ENCODE assay signal across 10 mouse cellular contexts in the genomic region with DNA sequence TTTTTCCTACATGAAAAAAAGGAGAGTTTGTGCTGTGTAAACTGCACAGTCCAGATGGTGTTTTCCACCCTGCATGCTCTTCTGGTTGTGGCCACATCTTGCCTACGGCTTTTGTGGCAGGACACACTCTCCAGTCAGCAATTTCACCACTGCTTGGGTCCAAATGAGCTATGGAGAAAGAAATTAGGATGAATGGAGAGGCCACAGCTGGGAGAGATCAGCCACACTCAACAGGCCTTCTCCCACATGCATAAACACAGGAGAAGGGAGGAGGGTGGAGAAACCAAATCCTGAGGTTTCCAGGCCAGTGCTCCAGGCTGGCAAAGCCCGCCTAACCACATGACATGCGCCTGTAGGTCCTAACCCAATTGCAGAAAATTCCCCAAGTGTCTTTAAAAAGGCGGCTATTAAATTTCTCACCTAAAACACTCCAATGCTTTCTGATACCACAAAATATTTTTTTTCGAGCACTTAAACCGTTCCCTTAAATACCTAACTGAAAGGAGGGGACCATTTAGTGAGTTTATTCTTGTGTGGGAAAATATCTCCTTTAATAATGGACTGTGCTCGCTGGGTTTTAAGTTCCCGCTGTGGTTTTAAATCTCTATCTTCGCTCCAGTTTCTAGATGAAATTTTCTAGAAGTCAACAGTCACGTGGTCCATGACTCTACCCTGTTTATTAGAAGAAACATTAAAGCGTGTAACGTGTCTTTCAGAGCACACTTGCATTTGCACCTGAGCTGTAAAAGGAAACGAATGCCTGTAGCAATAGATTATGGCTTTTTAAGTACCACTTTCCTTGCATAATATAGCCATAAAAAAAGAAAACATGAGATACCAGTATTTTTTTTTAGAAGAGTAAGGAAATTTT.
DNase-seq lines count a peak whose midpoint lies in the region; ATAC-seq and TF ChIP-seq lines count a peak whose summit lies in the region.
"Had no signal": no experiment of that assay in that cellular context is flagged by ENCODE, and none has a peak within 500 bp of the region (broad histone marks: within the 10 kb centered on the region; RNA-seq: fewer than 3 reads in every experiment).

No protein-coding gene starts in this region.

- no peak for TF ChIP-seq CTCF in heart, adult 2 months (IDR thresholded peaks at IDR 0.05)
- no peak for TF ChIP-seq CTCF in layer of hippocampus, adult 2 months (conservative IDR thresholded peaks at IDR 0.05)

- H3K27ac ChIP-seq in heart, embryonic 12.5 days (ENCODE audit: poor library complexity, severe bottlenecking), result no peak overlapping the region
- no peak overlapping the region for H3K27ac ChIP-seq in heart, adult 2 months
- no peak overlapping the region for H3K27ac ChIP-seq in limb, embryonic 11.5 days (replicated peaks; ENCODE audit: low read depth, low read length)
- H3K27ac ChIP-seq in stomach, embryonic 14.5 days (ENCODE audit: low read length), result peak overlapping the region; percentile 78; the same call in 1 of the 2 replicates
- no peak overlapping the region for H3K27ac ChIP-seq in layer of hippocampus, adult 2 months
- H3K27ac ChIP-seq in midbrain, embryonic 16.5 days (ENCODE audit: low read length), result no peak overlapping the region
- H3K27ac ChIP-seq: hindbrain, embryonic 15.5 days had no signal

- no peaks in the 10 kb centered on the region for H3K4me1 ChIP-seq in heart, embryonic 12.5 days (replicated peaks)
- no peaks in the 10 kb centered on the region for H3K4me1 ChIP-seq in heart, adult 2 months (ENCODE audit: control insufficient read depth, insufficient read depth, low read length)
- no peaks in the 10 kb centered on the region for H3K4me1 ChIP-seq in limb, embryonic 11.5 days (ENCODE audit: control insufficient read depth, insufficient read depth, low read length)
- H3K4me1 ChIP-seq in stomach, embryonic 14.5 days (ENCODE audit: control insufficient read depth, insufficient read depth, low read length), result 0 out of 2 replicates have a peak, but pooled peaks cover 9% of the 10 kb centered on the region
- H3K4me1 ChIP-seq in midbrain, embryonic 16.5 days (ENCODE audit: control insufficient read depth, insufficient read depth, low read length), result no peaks in the 10 kb centered on the region
- H3K4me1 ChIP-seq: hindbrain, embryonic 15.5 days; megakaryocyte, embryonic 14.5 days had no signal

- H3K27me3 ChIP-seq in heart, embryonic 12.5 days (replicated peaks), result no peaks in the 10 kb centered on the region
- H3K27me3 ChIP-seq in heart, adult 2 months (ENCODE audit: control insufficient read depth, insufficient read depth, low read length), result no peaks in the 10 kb centered on the region
- no peaks in the 10 kb centered on the region for H3K27me3 ChIP-seq in limb, embryonic 11.5 days (ENCODE audit: control insufficient read depth, insufficient read depth, low read length)
- H3K27me3 ChIP-seq in stomach, embryonic 14.5 days (ENCODE audit: control insufficient read depth, insufficient read depth, low read length), result no peaks in the 10 kb centered on the region
- H3K27me3 ChIP-seq in midbrain, embryonic 16.5 days (ENCODE audit: control insufficient read depth, insufficient read depth, low read depth, low read length), result no peaks in the 10 kb centered on the region
- H3K27me3 ChIP-seq: hindbrain, embryonic 15.5 days; megakaryocyte, embryonic 14.5 days had no signal

- intact Hi-C loops in heart, adult 2 months (cut with DNase I), result no loop called here

- H3K4me3 ChIP-seq in heart, embryonic 12.5 days, result no peak overlapping the region
- no peak overlapping the region for H3K4me3 ChIP-seq in heart, adult 2 months
- no peak overlapping the region for H3K4me3 ChIP-seq in limb, embryonic 11.5 days (ENCODE audit: low read depth, low read length)
- no peak overlapping the region for H3K4me3 ChIP-seq in stomach, embryonic 14.5 days (ENCODE audit: low read depth, low read length)
- no peak overlapping the region for H3K4me3 ChIP-seq in layer of hippocampus, adult 2 months
- no peak overlapping the region for H3K4me3 ChIP-seq in midbrain, embryonic 16.5 days (ENCODE audit: low read depth, low read length)
- H3K4me3 ChIP-seq: hindbrain, embryonic 15.5 days; megakaryocyte, embryonic 14.5 days had no signal

- no peak for TF ChIP-seq POLR2A in heart, adult 2 months (IDR thresholded peaks at IDR 0.05; ENCODE audit: insufficient read depth, low read depth, low read length)

- no peak overlapping the region for H3K9ac ChIP-seq in heart, embryonic 12.5 days
- H3K9ac ChIP-seq in heart, adult 2 months (ENCODE audit: low read depth, low read length), result no peak overlapping the region
- no peak overlapping the region for H3K9ac ChIP-seq in limb, embryonic 11.5 days (ENCODE audit: low read length)
- H3K9ac ChIP-seq in stomach, embryonic 14.5 days (replicated peaks; ENCODE audit: low read depth, low read length), result no peak overlapping the region
- no peak overlapping the region for H3K9ac ChIP-seq in midbrain, embryonic 16.5 days (ENCODE audit: low read depth, low read length)
- H3K9ac ChIP-seq: hindbrain, embryonic 15.5 days had no signal

- TF ChIP-seq EP300 in heart, adult 2 months (IDR thresholded peaks at IDR 0.05; ENCODE audit: insufficient read depth, low read depth, low read length), result no peak

- H3K4me2 ChIP-seq in heart, embryonic 12.5 days, result no peak overlapping the region
- no peak overlapping the region for H3K4me2 ChIP-seq in limb, embryonic 11.5 days (ENCODE audit: low read depth, severe bottlenecking)
- H3K4me2 ChIP-seq in stomach, embryonic 14.5 days (replicated peaks; ENCODE audit: low read depth, low read length), result peak overlapping the region; percentile 1; the same call in 1 of the 2 replicates
- no peak overlapping the region for H3K4me2 ChIP-seq in midbrain, embryonic 16.5 days (ENCODE audit: low read length)
- H3K4me2 ChIP-seq: hindbrain, embryonic 15.5 days had no signal

- ATAC-seq in heart, embryonic 12.5 days (ENCODE audit: insufficient number of reproducible peaks, low FRiP score), result no peak
- peak; percentile 88 for ATAC-seq in limb, embryonic 11.5 days (ENCODE audit: insufficient number of reproducible peaks, low FRiP score, low TSS enrichment, low read depth)
- ATAC-seq in stomach, embryonic 14.5 days (ENCODE audit: insufficient number of reproducible peaks, insufficient read depth, low FRiP score, low read depth), result peak; percentile 69; the same call in 1 of the 2 replicates
- no peak for ATAC-seq in midbrain, embryonic 16.5 days

- H3K79me2 ChIP-seq in heart, adult 2 months (replicated peaks; ENCODE audit: control insufficient read depth, insufficient read depth, low read length), result no peaks in the 10 kb centered on the region

- peak; percentile 49 to 64 for DNase-seq in heart, adult 18-20 months
- peak; percentile 31 to 42 for DNase-seq in heart, adult 2 months
- peak; percentile 65 for DNase-seq in limb, embryonic 11.5 days (ENCODE audit: low spot score)
- DNase-seq in layer of hippocampus, adult 2 months (ENCODE audit: low spot score in 2 of 2), result no peak
- no peak for DNase-seq in cerebellum, postnatal 4 days (ENCODE audit: low spot score in 2 of 2)

- H3K36me3 ChIP-seq in heart, embryonic 12.5 days, result no peaks in the 10 kb centered on the region
- no peaks in the 10 kb centered on the region for H3K36me3 ChIP-seq in heart, adult 2 months (ENCODE audit: control insufficient read depth, insufficient read depth, low read length)
- H3K36me3 ChIP-seq in limb, embryonic 11.5 days (ENCODE audit: control insufficient read depth, insufficient read depth, low read length), result no peaks in the 10 kb centered on the region
- H3K36me3 ChIP-seq in stomach, embryonic 14.5 days (ENCODE audit: control insufficient read depth, insufficient read depth, low read length), result no peaks in the 10 kb centered on the region
- no peaks in the 10 kb centered on the region for H3K36me3 ChIP-seq in midbrain, embryonic 16.5 days (ENCODE audit: control insufficient read depth, insufficient read depth, low read length)
- H3K36me3 ChIP-seq: hindbrain, embryonic 15.5 days had no signal

- 0 out of 2 replicates have a peak, but pooled peaks cover 3% of the 10 kb centered on the region for H3K9me3 ChIP-seq in heart, embryonic 12.5 days (replicated peaks)
- no peaks in the 10 kb centered on the region for H3K9me3 ChIP-seq in limb, embryonic 11.5 days (ENCODE audit: control insufficient read depth, low read length)
- H3K9me3 ChIP-seq in stomach, embryonic 14.5 days (ENCODE audit: control insufficient read depth, low read depth, low read length), result no peaks in the 10 kb centered on the region
- H3K9me3 ChIP-seq in midbrain, embryonic 16.5 days (replicated peaks; ENCODE audit: control insufficient read depth, low read length, poor library complexity, severe bottlenecking), result no peaks in the 10 kb centered on the region
- H3K9me3 ChIP-seq: hindbrain, embryonic 15.5 days had no signal

- 70% methylated on average over 13 of the region's 13 CpGs for WGBS in heart, embryonic 12.5 days
- WGBS in heart, adult 2 months, result 77% methylated on average over 13 of the region's 13 CpGs
- WGBS in limb, embryonic 11.5 days, result 61% methylated on average over 13 of the region's 13 CpGs
- 40% methylated on average over 13 of the region's 13 CpGs for WGBS in stomach, embryonic 14.5 days
- WGBS in midbrain, embryonic 16.5 days, result 83% methylated on average over 13 of the region's 13 CpGs

Comparison
In these comparisons a context has a peak if more than half of its experiments do, and no peak if none do; other contexts are left out.
1. DNase-seq: peak in heart, adult 18-20 months (2 of 2), heart, adult 2 months (2 of 2) and limb, embryonic 11.5 days (single experiment); none in layer of hippocampus, adult 2 months (0 of 2) and cerebellum, postnatal 4 days (0 of 2).
2. ATAC-seq: peak in limb, embryonic 11.5 days (single experiment) and stomach, embryonic 14.5 days (single experiment); none in heart, embryonic 12.5 days (single experiment) and midbrain, embryonic 16.5 days (single experiment).